Mouse (Mus musculus) stomach, postnatal 0 days (tissue): ENCODE results near the gene Serpinh1. TPM values are rescaled to one million over a fixed set of nuclear protein-coding genes. Genes with fewer than 3 reads are reported as not detected.

ENCODE experiments used
- ATAC-seq: fragments of 200-750 bp; cut with Nextera tagmentation; 2 replicates; pipeline ENCODE4 v1.8.0; 2017; ENCODE audit not compliant: low FRiP score, low TSS enrichment
- DNase-seq: peaks from one replicate; pipeline ENCODE4 v3.0.0-alpha.2; 2016; ENCODE audit warnings: low spot score
- H3K27ac ChIP-seq: fragments of 300-500 bp; sonication (generic); replicated peaks from 2 replicates; pipeline ENCODE4 v1.5.1; 2014; ENCODE audit warnings: mild to moderate bottlenecking, control low read depth
- H3K27me3 ChIP-seq: fragments of 300-500 bp; sonication (generic); 2 replicates; pipeline ENCODE4 v1.6.1; 2014; ENCODE audit warnings: low read length; ENCODE audit not compliant: control insufficient read depth, insufficient read depth
- H3K36me3 ChIP-seq: fragments of 300-500 bp; sonication (generic); 2 replicates; pipeline ENCODE4 v1.6.1; 2014; ENCODE audit warnings: low read length, mixed read lengths; ENCODE audit not compliant: control insufficient read depth, insufficient read depth
- H3K4me1 ChIP-seq: fragments of 300-500 bp; sonication (generic); replicated peaks from 2 replicates; pipeline ENCODE4 v1.6.1; 2014; ENCODE audit warnings: antibody characterized with exemption; ENCODE audit not compliant: control insufficient read depth, insufficient read depth
- H3K4me2 ChIP-seq: fragments of 300-500 bp; sonication (generic); replicated peaks from 2 replicates; pipeline ENCODE4 v1.6.1; 2014; ENCODE audit warnings: low read depth, mild to moderate bottlenecking, control low read depth, moderate library complexity
- H3K4me3 ChIP-seq: fragments of 300-500 bp; sonication (generic); 2 replicates; pipeline ENCODE4 v1.5.1; 2014; ENCODE audit warnings: low read depth, low read length, control low read depth
- H3K9ac ChIP-seq: fragments of 300-500 bp; sonication (generic); 2 replicates; pipeline ENCODE4 v1.6.1; 2014; ENCODE audit warnings: mild to moderate bottlenecking, low read length, control low read depth, mixed read lengths
- H3K9me3 ChIP-seq: fragments of 300-500 bp; sonication (generic); 2 replicates; pipeline ENCODE4 v1.6.1; 2016; ENCODE audit warnings: low read length; ENCODE audit not compliant: control insufficient read depth
- CTCF ChIP-seq: IDR thresholded peaks from 2 replicates; pipeline ENCODE4 v1.5.1; 2016; ENCODE audit warnings: antibody characterized with exemption, low read depth, mild to moderate bottlenecking, moderate library complexity
- EP300 ChIP-seq: optimal IDR thresholded peaks from 2 replicates; pipeline ENCODE3; 2016; ENCODE audit warnings: antibody characterized with exemption
- WGBS: fragments of 180-500 bp; shearing (Covaris S2); extraction: QIAGEN DNeasy Blood & Tissue Kit; methylation state at CpG from one replicate; pipeline ENCODE4 v1.1.7; 2014; 5-methylcytosine and 5-hydroxymethylcytosine counted together
- polyA plus RNA-seq: library from polyadenylated mRNA; unstranded; fragments of >200 nt; fragmentation: Nextera tagmentation; extraction: Ambion mirVana; gene quantifications from 2 replicates; pipeline ENCODE4 v1.2.1, GENCODE M21; 2015

Gene Serpinh1
- polyA plus RNA-seq, 1 experiment from 2014 or later, result 433 TPM

DNA sequence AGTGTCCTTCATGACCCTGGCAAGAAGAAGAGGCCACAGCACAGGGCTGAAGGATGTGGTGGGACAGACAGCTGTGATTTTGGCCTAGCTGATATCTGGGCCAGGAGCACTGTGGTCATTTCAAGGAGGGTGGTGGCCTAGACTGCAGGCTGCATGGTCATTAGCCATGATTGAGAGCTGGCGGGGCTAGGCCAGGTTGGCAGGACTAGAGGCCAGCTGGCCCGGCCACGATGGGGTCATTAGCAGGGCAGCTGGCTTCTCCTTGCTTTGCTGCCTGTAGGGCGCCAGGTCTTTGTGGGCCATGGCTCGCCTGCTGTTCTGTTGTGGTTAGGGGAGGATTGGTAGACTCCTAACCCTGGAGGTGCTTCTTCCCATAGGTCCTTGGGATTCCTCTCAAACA, 33.0 kb upstream of the Serpinh1 start:
- TF ChIP-seq CTCF (no peak), EP300 (no peak)
- H3K36me3 ChIP-seq, result no peaks in the 10 kb centered on the region
- no peak overlapping the region for H3K4me2 ChIP-seq
- H3K27ac ChIP-seq, result no peak overlapping the region
- no peak for ATAC-seq
- 69% methylated on average over 5 of the region's 5 CpGs for WGBS
- H3K4me1 ChIP-seq, result peaks cover 5% of the 10 kb centered on the region; the same call in 1 of the 2 replicates
- no peak overlapping the region for H3K4me3 ChIP-seq
- H3K9ac ChIP-seq, result no peak overlapping the region
- no peaks in the 10 kb centered on the region for H3K9me3 ChIP-seq
- DNase-seq, result no peak
- H3K27me3 ChIP-seq, result no peaks in the 10 kb centered on the region

DNA sequence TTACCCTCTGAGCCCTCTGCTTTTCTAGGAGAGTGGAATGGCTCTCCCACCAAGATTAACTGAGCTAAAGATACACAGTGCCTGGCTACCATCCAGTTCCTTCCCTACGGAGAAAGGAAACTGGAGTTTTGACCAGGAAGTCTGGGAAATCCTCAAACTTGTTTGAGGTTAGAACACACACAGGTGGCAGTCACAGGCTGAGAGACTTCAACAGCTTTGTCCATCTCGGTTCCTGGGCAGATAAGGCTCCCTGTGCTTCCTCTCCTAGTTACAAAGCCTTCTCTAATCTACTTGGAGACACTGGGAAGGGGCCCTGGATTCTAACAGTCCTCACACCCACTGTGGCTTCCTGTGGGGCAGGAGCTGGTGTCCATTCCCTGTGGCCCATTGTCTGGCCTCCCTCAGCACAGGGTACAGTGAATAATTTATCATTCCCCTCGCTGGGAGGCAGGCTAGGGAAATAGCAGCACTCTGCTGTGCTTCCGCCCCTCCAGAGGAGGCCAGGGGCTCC, 31.1 kb upstream of the Serpinh1 start:
- peak; percentile 52 for DNase-seq
- ATAC-seq, result no peak

DNA sequence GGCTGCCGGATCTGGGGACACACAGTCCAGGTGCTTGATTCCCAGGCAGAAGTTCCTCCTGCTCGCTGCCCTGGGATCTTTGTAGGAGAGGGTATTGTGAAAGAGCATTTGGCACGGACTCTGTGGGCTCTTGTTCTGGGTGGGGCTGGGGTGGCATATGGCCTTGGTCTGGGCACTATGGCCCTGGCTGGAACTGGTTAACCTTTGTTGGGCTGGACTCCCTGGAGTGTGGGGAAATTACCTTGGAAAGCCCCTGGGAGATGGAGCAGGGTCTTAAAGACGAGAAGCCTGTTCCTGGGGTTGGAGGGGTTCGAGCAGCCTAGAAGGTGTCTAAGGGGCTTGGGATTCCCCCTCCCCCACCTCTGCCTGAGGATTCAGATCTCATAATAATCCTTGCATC, 30.2 kb upstream of the Serpinh1 start:
- Histone ChIP-seq H3K4me2 (peak overlapping the region; percentile 94), H3K4me1 (peaks cover 5% of the 10 kb centered on the region), H3K4me3 (peak overlapping the region; percentile 63), H3K27ac (peak overlapping the region; percentile 18; the same call in 1 of the 2 replicates), H3K36me3 (no peaks in the 10 kb centered on the region), H3K9me3 (no peaks in the 10 kb centered on the region), H3K27me3 (no peaks in the 10 kb centered on the region), H3K9ac (peak overlapping the region; percentile 76; the same call in 1 of the 2 replicates)
- TF ChIP-seq EP300, result no peak
- TF ChIP-seq CTCF, result no peak
- ATAC-seq (no peak), DNase-seq (no peak)
- 67% methylated on average over 5 of the region's 5 CpGs for WGBS

More for the DNA sequence above, 31.1 kb upstream of the Serpinh1 start:
- Histone ChIP-seq H3K9ac (no peak overlapping the region; the same call in 1 of the 2 replicates), H3K27ac (peak overlapping the region; percentile 61), H3K36me3 (no peaks in the 10 kb centered on the region), H3K4me2 (peak overlapping the region; percentile 94), H3K4me3 (no peak overlapping the region), H3K27me3 (no peaks in the 10 kb centered on the region), H3K4me1 (peaks cover 5% of the 10 kb centered on the region), H3K9me3 (no peaks in the 10 kb centered on the region)
- 25% methylated on average over 4 of the region's 4 CpGs for WGBS
- no peak for TF ChIP-seq EP300
- TF ChIP-seq CTCF, result peak; percentile 46

DNA sequence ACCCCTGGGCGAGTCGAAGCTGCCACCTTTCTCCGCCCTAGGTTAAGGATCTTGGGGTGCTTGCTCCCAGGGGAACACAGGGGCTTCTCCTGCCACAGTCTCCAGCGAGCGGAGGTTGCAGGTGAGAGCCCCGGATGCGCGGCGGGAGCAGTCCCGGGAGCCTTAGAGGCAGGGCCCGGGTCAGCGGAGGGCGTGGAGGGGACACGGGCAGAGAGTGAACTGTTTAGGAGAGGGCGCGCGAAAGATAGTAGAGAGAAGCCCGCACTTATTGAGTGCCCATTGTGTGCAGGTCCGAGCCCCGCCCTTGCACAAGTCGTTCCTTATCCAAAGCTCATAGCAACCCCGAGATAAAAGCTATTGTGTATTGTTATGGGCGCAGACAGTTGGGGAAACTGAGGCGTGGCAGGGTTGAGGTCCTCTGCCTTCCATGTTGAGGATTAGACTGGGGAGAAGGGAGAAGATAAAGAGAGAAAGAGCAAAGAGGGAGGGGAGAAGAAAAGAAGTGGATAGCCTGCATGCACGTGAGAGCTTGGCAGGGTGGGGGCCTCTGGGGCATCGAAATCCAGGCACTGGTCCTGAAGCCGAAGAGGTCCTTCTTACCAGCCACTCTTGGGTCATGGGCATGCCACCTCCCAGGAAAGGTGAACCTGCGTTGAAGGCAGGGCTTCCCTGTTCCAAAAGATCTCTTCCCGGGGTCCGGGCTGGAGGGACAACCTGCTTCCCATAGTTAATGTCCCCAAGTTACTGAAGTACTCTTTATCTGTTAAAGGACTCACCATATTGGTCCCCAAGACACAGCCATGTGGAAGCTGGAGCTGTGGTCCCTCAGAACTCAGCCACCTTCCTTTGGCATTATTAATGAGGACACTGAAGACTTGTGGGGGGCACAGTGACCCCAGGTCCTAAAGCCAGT, 29.3 kb upstream of the Serpinh1 start:
- WGBS, result 11% methylated on average over 29 of the region's 30 CpGs
- H3K36me3 ChIP-seq, result no peaks in the 10 kb centered on the region
- ATAC-seq (no peak), DNase-seq (peak; percentile 51)
- H3K9me3 ChIP-seq, result no peaks in the 10 kb centered on the region
- H3K27me3 ChIP-seq, result no peaks in the 10 kb centered on the region
- H3K9ac ChIP-seq, result peak overlapping the region; percentile 76
- H3K4me2 ChIP-seq, result peak overlapping the region; percentile 94
- peak overlapping the region; percentile 85 for H3K27ac ChIP-seq
- TF ChIP-seq CTCF (no peak), EP300 (no peak)
- H3K4me1 ChIP-seq, result peaks cover 5% of the 10 kb centered on the region
- peak overlapping the region; percentile 63 for H3K4me3 ChIP-seq

DNA sequence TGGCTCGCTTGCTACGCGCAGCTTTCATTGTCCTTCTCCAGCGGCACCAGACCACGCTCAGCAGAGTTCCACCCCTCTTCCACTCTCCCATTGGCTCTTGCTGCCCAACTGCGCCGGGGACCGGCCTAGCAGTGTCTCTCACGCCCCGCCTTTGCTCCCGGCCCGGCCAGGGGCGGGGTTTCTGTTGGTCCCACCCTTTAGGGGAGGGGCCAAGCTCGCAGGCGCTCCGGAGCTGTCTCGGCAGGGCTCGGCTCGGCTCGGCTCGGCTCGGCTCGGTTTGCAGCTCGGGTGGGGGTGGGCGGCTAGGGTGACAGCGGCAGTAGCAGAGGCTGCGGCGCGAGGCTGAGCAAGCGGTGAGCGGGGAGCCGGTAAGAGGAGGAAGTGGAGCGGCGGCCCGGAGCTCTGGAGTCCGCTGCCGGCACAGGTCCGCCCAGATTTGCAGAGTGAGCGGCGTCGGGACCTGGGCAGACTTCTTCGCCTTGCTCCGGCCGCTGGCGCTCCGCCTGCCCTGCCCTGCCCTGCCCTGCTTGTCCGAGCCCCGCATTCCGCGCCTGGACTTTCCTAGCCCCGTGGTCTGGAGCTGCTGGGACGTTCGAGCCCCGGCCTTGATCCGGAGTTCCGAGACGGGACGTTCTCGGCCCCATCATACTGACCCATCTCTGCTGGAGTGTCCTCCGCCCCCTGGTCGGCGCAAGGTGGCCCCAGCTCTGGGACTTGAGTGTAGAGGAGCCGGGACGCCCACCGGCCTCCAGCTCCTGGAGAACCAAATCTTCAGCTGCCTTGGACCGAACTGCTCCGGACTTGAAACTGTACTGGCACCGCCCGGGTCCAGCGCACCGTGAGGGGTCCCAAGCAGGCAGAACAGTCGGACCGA, 28.4 kb upstream of the Serpinh1 start, which contains the start of gene Gdpd5:
Gdpd5 (plus strand) TSS at position 201 of the 874 bp plus-strand sequence.
- DNase-seq, result peak; percentile 100
- peak within 1 kb of the TSS; percentile 63 for H3K4me3 ChIP-seq
- peak within 1 kb of the TSS; percentile 92 for H3K27ac ChIP-seq
- H3K9me3 ChIP-seq, result no peaks in the 10 kb centered on the region
- WGBS, result under 1% methylated on average over 69 of the region's 73 CpGs
- H3K4me1 ChIP-seq, result peaks cover 5% of the 10 kb centered on the region
- no peak for TF ChIP-seq EP300
- no peak for TF ChIP-seq CTCF
- H3K9ac ChIP-seq, result peak within 1 kb of the TSS; percentile 76
- H3K4me2 ChIP-seq, result peak within 1 kb of the TSS; percentile 94
- H3K27me3 ChIP-seq, result no peaks in the 10 kb centered on the region
- H3K36me3 ChIP-seq, result no peaks in the 10 kb centered on the region
- peak; percentile 97 for ATAC-seq
